Mouse (Mus musculus): ENCODE data around the gene Trappc2. TPM values are rescaled to one million over a fixed set of nuclear protein-coding genes. Genes with fewer than 3 reads are reported as not detected.

Trappc2 gene
- total RNA-seq, 2 experiments from 2014 or later, result 16.5 to 19.3 TPM

Other genes starting within 250 kb of the Trappc2 start
- gene Gpm6b, start 201.7 kb upstream of the Trappc2 start, total RNA-seq (2021), result 1 to 10 TPM; 3.5 to 4.2 TPM
- gene Ofd1, start 130 bp downstream of the Trappc2 start, total RNA-seq (2021), result 1 to 10 TPM; 4.5 to 6.1 TPM
- gene Rab9, start 39.3 kb downstream of the Trappc2 start, total RNA-seq (2021), result 10 to 100 TPM; 17.6 to 20.6 TPM
- 1 to 10 TPM; 1.5 to 4.4 TPM for gene Tceanc, start 78.0 kb downstream of the Trappc2 start, total RNA-seq (2021)
- gene Egfl6, start 145.1 kb downstream of the Trappc2 start, total RNA-seq (2021), result under 1 TPM; 0.11 to 0.38 TPM

All from gastrocnemius, adult 18-20 months (tissue).